Mouse (Mus musculus): Measurements from ENCODE around the gene Cdca7. TPM values are rescaled to one million over a fixed set of nuclear protein-coding genes. Genes with fewer than 3 reads are reported as not detected.

The Cdca7 gene
- total RNA-seq, 2 experiments from 2014 or later = 3.2 to 4.0 TPM

GRCm38 (mm10) chr2:72479818-72480217 lies 3.9 kb downstream of the Cdca7 start:
- no peak for DNase-seq (ENCODE audit: low spot score in 2 of 2)

GRCm38 (mm10) chr2:72491650-72492049 lies 15.7 kb downstream of the Cdca7 start:
- DNase-seq (ENCODE audit: low spot score in 2 of 2) = no peak

GRCm38 (mm10) chr2:72493039-72493438 lies 17.1 kb downstream of the Cdca7 start:
- no peak for DNase-seq (ENCODE audit: low spot score in 2 of 2)

GRCm38 (mm10) chr2:72499074-72499721 lies 23.2 kb downstream of the Cdca7 start:
- DNase-seq (ENCODE audit: low spot score in 2 of 2) = no peak

GRCm38 (mm10) chr2:72499782-72500411 lies 23.9 kb downstream of the Cdca7 start:
- no peak for DNase-seq (ENCODE audit: low spot score in 2 of 2)

- DNase-seq (ENCODE audit: low spot score in 2 of 2) = no peak
These were observed 26.3 kb downstream of the Cdca7 start for GRCm38 (mm10) chr2:72502041-72502813.

- no peak for DNase-seq (ENCODE audit: low spot score in 2 of 2)
These were observed 27.7 kb downstream of the Cdca7 start for GRCm38 (mm10) chr2:72503646-72504045.

- DNase-seq (ENCODE audit: low spot score in 2 of 2) = no peak
These were observed 32.1 kb downstream of the Cdca7 start for GRCm38 (mm10) chr2:72507855-72508635.

- no peak for DNase-seq (ENCODE audit: low spot score in 2 of 2)
These were observed 32.9 kb downstream of the Cdca7 start for GRCm38 (mm10) chr2:72508891-72509290.

- DNase-seq (ENCODE audit: low spot score in 2 of 2) = no peak
These were observed 39.6 kb downstream of the Cdca7 start for GRCm38 (mm10) chr2:72515526-72515925.

GRCm38 (mm10) chr2:72515971-72516719 lies 40.2 kb downstream of the Cdca7 start:
- DNase-seq (ENCODE audit: low spot score in 2 of 2) = peak; percentile 87

- no peak for DNase-seq (ENCODE audit: low spot score in 2 of 2)
These were observed 40.7 kb downstream of the Cdca7 start for GRCm38 (mm10) chr2:72516720-72517089.

- DNase-seq (ENCODE audit: low spot score in 2 of 2) = no peak
These were observed 48.1 kb downstream of the Cdca7 start for GRCm38 (mm10) chr2:72524022-72524421.

- no peak for DNase-seq (ENCODE audit: low spot score in 2 of 2)
These were observed 49.6 kb downstream of the Cdca7 start for GRCm38 (mm10) chr2:72525556-72525955.

- no peak for DNase-seq (ENCODE audit: low spot score in 2 of 2)
These were observed 53.0 kb downstream of the Cdca7 start for GRCm38 (mm10) chr2:72529026-72529357.

- DNase-seq (ENCODE audit: low spot score in 2 of 2) = peak; percentile 38 to 41
These were observed 53.7 kb downstream of the Cdca7 start for GRCm38 (mm10) chr2:72529358-72530319.

GRCm38 (mm10) chr2:72535889-72536288 lies 59.9 kb downstream of the Cdca7 start:
- DNase-seq (ENCODE audit: low spot score in 2 of 2) = no peak
